Mouse (Mus musculus) layer of hippocampus, adult 2 months (tissue): ENCODE measurements around the gene Pitpna. TPM values are rescaled to one million over a fixed set of nuclear protein-coding genes. Genes with fewer than 3 reads are reported as not detected.

Experiments used
- DNase-seq, 2 experiments: peaks; one replicate each; pipeline ENCODE4 v3.0.0; 2022; ENCODE audit warnings: low spot score in 2 of 2
- H3K27ac ChIP-seq: fragments of 200-600 bp; 2 replicates; pipeline ENCODE4 v1.8.1; 2022
- H3K4me3 ChIP-seq: fragments of 200-600 bp; 2 replicates; pipeline ENCODE4 v1.8.1; 2022; ENCODE audit warnings: mild to moderate bottlenecking
- CTCF ChIP-seq: fragments of 200-600 bp; conservative IDR thresholded peaks from 2 replicates; pipeline ENCODE4 v1.8.1; 2022; ENCODE audit warnings: antibody characterized with exemption, mild to moderate bottlenecking, moderate library complexity
- total RNA-seq, 2 experiments: library from RNA; stranded (reverse); gene quantifications; 2 replicates each; pipeline ENCODE4 v1.2.3; 2021

The Pitpna gene
- total RNA-seq, 2 experiments from 2014 or later, result 269 to 283 TPM

- DNase-seq, result no peak
- no peak for TF ChIP-seq CTCF
- H3K27ac ChIP-seq, result peak overlapping the region; percentile 75
- H3K4me3 ChIP-seq, result peak overlapping the region; percentile 61
These were observed 66.0 kb downstream of the Pitpna start for GRCm38 (mm10) chr11:75653781-75654470.

- no peak for DNase-seq
- Histone ChIP-seq H3K4me3 (peak overlapping the region; percentile 81), H3K27ac (peak overlapping the region; percentile 84)
- TF ChIP-seq CTCF, result no peak
These were observed 66.8 kb downstream of the Pitpna start for GRCm38 (mm10) chr11:75654471-75655390.

- peak overlapping the region; percentile 81 for H3K4me3 ChIP-seq
- H3K27ac ChIP-seq, result peak overlapping the region; percentile 84
- TF ChIP-seq CTCF, result no peak
- peak; percentile 44 to 56 for DNase-seq
These were observed 68.0 kb downstream of the Pitpna start for GRCm38 (mm10) chr11:75655621-75656545.

- no peak for DNase-seq
- peak overlapping the region; percentile 84; the same call in 1 of the 2 replicates for H3K27ac ChIP-seq
- H3K4me3 ChIP-seq, result peak overlapping the region; percentile 81
- no peak for TF ChIP-seq CTCF
These were observed 69.0 kb downstream of the Pitpna start for GRCm38 (mm10) chr11:75656621-75657590.

GRCm38 (mm10) chr11:75657841-75658240 is 69.9 kb downstream of the Pitpna start:
- no peak for DNase-seq

GRCm38 (mm10) chr11:75658311-75658710 is 70.4 kb downstream of the Pitpna start:
- no peak overlapping the region for H3K4me3 ChIP-seq
- TF ChIP-seq CTCF, result no peak

More at GRCm38 (mm10) chr11:75657841-75658240, 69.9 kb downstream of the Pitpna start:
- no peak overlapping the region for H3K4me3 ChIP-seq
- TF ChIP-seq CTCF, result no peak
- H3K27ac ChIP-seq, result no peak overlapping the region

GRCm38 (mm10) chr11:75658996-75659750 is 71.3 kb downstream of the Pitpna start:
- no peak for DNase-seq
- H3K4me3 ChIP-seq, result no peak overlapping the region
- no peak overlapping the region for H3K27ac ChIP-seq
- TF ChIP-seq CTCF, result no peak

More at GRCm38 (mm10) chr11:75658311-75658710, 70.4 kb downstream of the Pitpna start:
- DNase-seq, result no peak
- H3K27ac ChIP-seq, result no peak overlapping the region

- Histone ChIP-seq H3K27ac (no peak overlapping the region), H3K4me3 (no peak overlapping the region)
- TF ChIP-seq CTCF, result no peak
- DNase-seq, result no peak
These were observed 72.2 kb downstream of the Pitpna start for GRCm38 (mm10) chr11:75660081-75660590.

GRCm38 (mm10) chr11:75660941-75661800 is 73.3 kb downstream of the Pitpna start:
- TF ChIP-seq CTCF, result no peak
- no peak overlapping the region for H3K27ac ChIP-seq

GRCm38 (mm10) chr11:75662131-75662530 is 74.2 kb downstream of the Pitpna start:
- DNase-seq, result no peak
- H3K4me3 ChIP-seq, result no peak overlapping the region
- TF ChIP-seq CTCF, result no peak
- H3K27ac ChIP-seq, result no peak overlapping the region

More at GRCm38 (mm10) chr11:75660941-75661800, 73.3 kb downstream of the Pitpna start:
- DNase-seq, result no peak
- H3K4me3 ChIP-seq, result no peak overlapping the region
